Mouse (Mus musculus): ENCODE measurements around the gene Plb1. TPM values are rescaled to one million over a fixed set of nuclear protein-coding genes. Genes with fewer than 3 reads are reported as not detected.

The Plb1 gene
- polyA plus RNA-seq, 1 experiment from 2014 or later, result 0.04 TPM

GRCm38 (mm10) chr5:32378546-32378945 is 146.0 kb downstream of the Plb1 start:
- H3K4me2 ChIP-seq, result no peak overlapping the region
- H3K9me3 ChIP-seq, result no peaks in the 10 kb centered on the region
- ATAC-seq (ENCODE audit: low FRiP score), result no peak
- H3K4me3 ChIP-seq, result no peak overlapping the region
- H3K4me1 ChIP-seq (replicated peaks), result no peaks in the 10 kb centered on the region
- H3K27me3 ChIP-seq, result no peaks in the 10 kb centered on the region
- H3K9ac ChIP-seq, result no peak overlapping the region
- no peak overlapping the region for H3K27ac ChIP-seq
- WGBS, result 58% methylated on average over 3 of the region's 3 CpGs
- no peaks in the 10 kb centered on the region for H3K36me3 ChIP-seq

GRCm38 (mm10) chr5:32388656-32389055 is 156.1 kb downstream of the Plb1 start:
- H3K9me3 ChIP-seq, result no peaks in the 10 kb centered on the region
- H3K4me3 ChIP-seq, result no peak overlapping the region
- H3K27ac ChIP-seq, result no peak overlapping the region
- H3K4me2 ChIP-seq, result no peak overlapping the region
- no peaks in the 10 kb centered on the region for H3K27me3 ChIP-seq
- no peak for ATAC-seq (ENCODE audit: low FRiP score)
- H3K36me3 ChIP-seq, result no peaks in the 10 kb centered on the region
- no peaks in the 10 kb centered on the region for H3K4me1 ChIP-seq (replicated peaks)
- H3K9ac ChIP-seq, result no peak overlapping the region

GRCm38 (mm10) chr5:32390295-32390694 is 157.8 kb downstream of the Plb1 start:
- Histone ChIP-seq H3K4me2 (no peak overlapping the region), H3K9ac (no peak overlapping the region), H3K9me3 (no peaks in the 10 kb centered on the region), H3K36me3 (no peaks in the 10 kb centered on the region), H3K4me3 (no peak overlapping the region), H3K27me3 (no peaks in the 10 kb centered on the region), H3K27ac (no peak overlapping the region), H3K4me1 (replicated peaks) (no peaks in the 10 kb centered on the region)
- ATAC-seq (ENCODE audit: low FRiP score), result no peak
- 82% methylated on average over 5 of the region's 5 CpGs for WGBS

- Histone ChIP-seq H3K9ac (no peak overlapping the region), H3K4me1 (replicated peaks) (no peaks in the 10 kb centered on the region), H3K36me3 (no peaks in the 10 kb centered on the region), H3K4me3 (no peak overlapping the region), H3K27ac (no peak overlapping the region), H3K9me3 (no peaks in the 10 kb centered on the region), H3K4me2 (no peak overlapping the region), H3K27me3 (no peaks in the 10 kb centered on the region)
- no peak for ATAC-seq (ENCODE audit: low FRiP score)
Measured at GRCm38 (mm10) chr5:32392281-32392680, 159.8 kb downstream of the Plb1 start.

- Histone ChIP-seq H3K9me3 (no peaks in the 10 kb centered on the region), H3K36me3 (no peaks in the 10 kb centered on the region), H3K4me2 (no peak overlapping the region), H3K4me3 (no peak overlapping the region), H3K9ac (no peak overlapping the region), H3K27me3 (no peaks in the 10 kb centered on the region), H3K27ac (no peak overlapping the region), H3K4me1 (replicated peaks) (no peaks in the 10 kb centered on the region)
- WGBS, result 85% methylated on average over 3 of the region's 3 CpGs
- ATAC-seq (ENCODE audit: low FRiP score), result no peak
Measured at GRCm38 (mm10) chr5:32394586-32394985, 162.1 kb downstream of the Plb1 start.

- WGBS, result 85% methylated on average over 9 of the region's 9 CpGs
- no peak for ATAC-seq (ENCODE audit: low FRiP score)
- Histone ChIP-seq H3K9ac (no peak overlapping the region), H3K4me1 (replicated peaks) (no peaks in the 10 kb centered on the region), H3K4me2 (no peak overlapping the region), H3K27me3 (no peaks in the 10 kb centered on the region), H3K36me3 (no peaks in the 10 kb centered on the region), H3K27ac (no peak overlapping the region), H3K9me3 (no peaks in the 10 kb centered on the region), H3K4me3 (no peak overlapping the region)
Measured at GRCm38 (mm10) chr5:32395101-32395892, 162.8 kb downstream of the Plb1 start.

GRCm38 (mm10) chr5:32397719-32398118 is 165.2 kb downstream of the Plb1 start:
- no peaks in the 10 kb centered on the region for H3K27me3 ChIP-seq
- H3K36me3 ChIP-seq, result no peaks in the 10 kb centered on the region
- H3K9ac ChIP-seq, result no peak overlapping the region
- no peak overlapping the region for H3K4me2 ChIP-seq
- no peak overlapping the region for H3K27ac ChIP-seq
- H3K4me3 ChIP-seq, result no peak overlapping the region
- no peak for ATAC-seq (ENCODE audit: low FRiP score)
- WGBS, result 72% methylated on average over 3 of the region's 3 CpGs
- no peaks in the 10 kb centered on the region for H3K9me3 ChIP-seq
- H3K4me1 ChIP-seq (replicated peaks), result no peaks in the 10 kb centered on the region

- H3K4me3 ChIP-seq, result no peak overlapping the region
- H3K9ac ChIP-seq, result no peak overlapping the region
- no peaks in the 10 kb centered on the region for H3K27me3 ChIP-seq
- H3K4me2 ChIP-seq, result no peak overlapping the region
- H3K27ac ChIP-seq, result no peak overlapping the region
- peaks cover 11% of the 10 kb centered on the region for H3K4me1 ChIP-seq (replicated peaks)
- 84% methylated on average over 2 of the region's 2 CpGs for WGBS
- ATAC-seq (ENCODE audit: low FRiP score), result no peak
- no peaks in the 10 kb centered on the region for H3K9me3 ChIP-seq
- no peaks in the 10 kb centered on the region for H3K36me3 ChIP-seq
Measured at GRCm38 (mm10) chr5:32400926-32401325, 168.4 kb downstream of the Plb1 start.

GRCm38 (mm10) chr5:32403082-32403953 is 170.8 kb downstream of the Plb1 start:
- H3K27ac ChIP-seq, result no peak overlapping the region
- ATAC-seq (ENCODE audit: low FRiP score), result no peak

GRCm38 (mm10) chr5:32405199-32405855 is 172.8 kb downstream of the Plb1 start:
- Histone ChIP-seq H3K27me3 (no peaks in the 10 kb centered on the region), H3K4me2 (no peak overlapping the region), H3K36me3 (no peaks in the 10 kb centered on the region), H3K9ac (no peak overlapping the region), H3K9me3 (no peaks in the 10 kb centered on the region), H3K4me1 (replicated peaks) (peaks cover 11% of the 10 kb centered on the region), H3K27ac (no peak overlapping the region), H3K4me3 (no peak overlapping the region)
- 79% methylated on average over 4 of the region's 4 CpGs for WGBS
- ATAC-seq (ENCODE audit: low FRiP score), result no peak

More at GRCm38 (mm10) chr5:32403082-32403953, 170.8 kb downstream of the Plb1 start:
- 83% methylated on average over 9 of the region's 9 CpGs for WGBS
- H3K27me3 ChIP-seq, result no peaks in the 10 kb centered on the region
- peaks cover 11% of the 10 kb centered on the region for H3K4me1 ChIP-seq (replicated peaks)
- no peaks in the 10 kb centered on the region for H3K9me3 ChIP-seq
- H3K4me2 ChIP-seq, result no peak overlapping the region
- no peaks in the 10 kb centered on the region for H3K36me3 ChIP-seq
- H3K9ac ChIP-seq, result no peak overlapping the region
- no peak overlapping the region for H3K4me3 ChIP-seq

- 88% methylated on average over 1 of the region's 1 CpGs for WGBS
- H3K9me3 ChIP-seq, result no peaks in the 10 kb centered on the region
- H3K9ac ChIP-seq, result no peak overlapping the region
- no peak for ATAC-seq (ENCODE audit: low FRiP score)
- no peak overlapping the region for H3K27ac ChIP-seq
- H3K27me3 ChIP-seq, result no peaks in the 10 kb centered on the region
- no peak overlapping the region for H3K4me3 ChIP-seq
- H3K36me3 ChIP-seq, result no peaks in the 10 kb centered on the region
- no peak overlapping the region for H3K4me2 ChIP-seq
- peaks cover 19% of the 10 kb centered on the region for H3K4me1 ChIP-seq (replicated peaks)
Measured at GRCm38 (mm10) chr5:32408771-32409170, 176.3 kb downstream of the Plb1 start.

- H3K4me3 ChIP-seq, result no peak overlapping the region
- ATAC-seq (ENCODE audit: low FRiP score), result no peak
- H3K4me1 ChIP-seq (replicated peaks), result peaks cover 18% of the 10 kb centered on the region
- no peaks in the 10 kb centered on the region for H3K36me3 ChIP-seq
- no peak overlapping the region for H3K4me2 ChIP-seq
- no peak overlapping the region for H3K27ac ChIP-seq
- no peaks in the 10 kb centered on the region for H3K9me3 ChIP-seq
- H3K27me3 ChIP-seq, result no peaks in the 10 kb centered on the region
- no peak overlapping the region for H3K9ac ChIP-seq
- 90% methylated on average over 2 of the region's 2 CpGs for WGBS
Measured at GRCm38 (mm10) chr5:32409747-32410146, 177.2 kb downstream of the Plb1 start.

Measured in hindbrain, embryonic 13.5 days (tissue).